Comparison of ENCODE assay signal across 13 mouse cellular contexts in the genomic region with DNA sequence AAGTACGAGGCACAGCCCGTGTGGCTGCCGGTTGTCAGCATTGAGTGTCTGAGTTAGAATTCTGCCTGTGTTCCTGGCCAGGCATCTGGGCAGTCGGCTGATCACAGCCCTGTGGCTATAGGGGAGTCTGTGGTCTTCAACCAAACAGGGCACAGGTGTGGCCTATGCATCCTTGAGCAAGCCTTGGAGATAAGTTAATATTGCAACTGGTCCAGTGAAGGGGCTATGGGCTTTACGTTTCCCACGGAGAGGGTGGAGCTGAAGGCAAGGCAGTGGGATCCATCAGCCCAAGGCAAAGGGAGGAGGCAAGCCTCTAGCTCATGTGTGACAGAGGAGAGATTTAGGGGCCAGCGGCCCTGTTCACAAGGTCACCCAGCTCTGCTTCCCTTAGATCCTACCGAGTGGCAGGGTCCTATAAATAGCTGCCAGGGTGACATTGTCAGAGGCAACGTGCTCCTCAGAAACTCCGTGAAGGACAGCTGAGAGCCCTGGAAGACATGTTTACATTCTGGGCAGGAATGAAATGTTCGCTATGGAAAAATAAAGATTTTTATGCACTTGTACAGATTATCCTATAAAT.
DNase-seq lines count a peak whose midpoint lies in the region; ATAC-seq and TF ChIP-seq lines count a peak whose summit lies in the region.
"Had no signal": no experiment of that assay in that cellular context is flagged by ENCODE, and none has a peak within 500 bp of the region (broad histone marks: within the 10 kb centered on the region; RNA-seq: fewer than 3 reads in every experiment).

No protein-coding gene starts in this region.

- WGBS in neural tube, embryonic 11.5 days: 67% methylated on average over 11 of the region's 11 CpGs
- WGBS in forebrain, embryonic 10.5 days: 64% methylated on average over 11 of the region's 11 CpGs
- 62% methylated on average over 11 of the region's 11 CpGs for WGBS in hindbrain, embryonic 12.5 days
- 63% methylated on average over 11 of the region's 11 CpGs for WGBS in midbrain, postnatal 0 days

- H3K27me3 ChIP-seq in neural tube, embryonic 11.5 days (ENCODE audit: control insufficient read depth, insufficient read depth, low read length): no peaks in the 10 kb centered on the region
- peaks cover 91% of the 10 kb centered on the region for H3K27me3 ChIP-seq in forebrain, embryonic 10.5 days (ENCODE audit: poor library complexity, severe bottlenecking)
- H3K27me3 ChIP-seq in hindbrain, embryonic 12.5 days: no peaks in the 10 kb centered on the region
- no peaks in the 10 kb centered on the region for H3K27me3 ChIP-seq in midbrain, postnatal 0 days (ENCODE audit: insufficient read depth, low read length)

- H3K9ac ChIP-seq in neural tube, embryonic 11.5 days (ENCODE audit: low read length): no peak overlapping the region
- no peak overlapping the region for H3K9ac ChIP-seq in hindbrain, embryonic 12.5 days
- H3K9ac ChIP-seq in midbrain, postnatal 0 days (replicated peaks; ENCODE audit: low read length, poor library complexity, severe bottlenecking): no peak overlapping the region

- H3K9me3 ChIP-seq in neural tube, embryonic 11.5 days (ENCODE audit: control insufficient read depth, low read length): no peaks in the 10 kb centered on the region
- no peaks in the 10 kb centered on the region for H3K9me3 ChIP-seq in forebrain, embryonic 10.5 days
- H3K9me3 ChIP-seq in hindbrain, embryonic 12.5 days (replicated peaks): no peaks in the 10 kb centered on the region
- no peaks in the 10 kb centered on the region for H3K9me3 ChIP-seq in midbrain, postnatal 0 days (ENCODE audit: low read length)

- no peak overlapping the region for H3K27ac ChIP-seq in neural tube, embryonic 11.5 days (ENCODE audit: low read depth, low read length)
- H3K27ac ChIP-seq in forebrain, embryonic 10.5 days: peak overlapping the region; percentile 75
- H3K27ac ChIP-seq in hindbrain, embryonic 12.5 days: peak overlapping the region; percentile 86
- peak overlapping the region; percentile 4; the same call in 1 of the 2 replicates for H3K27ac ChIP-seq in midbrain, postnatal 0 days (ENCODE audit: low read depth, low read length)

- TF ChIP-seq CTCF in midbrain, postnatal 0 days (IDR thresholded peaks at IDR 0.05): no peak

- DNase-seq in neural tube, embryonic 11.5 days (ENCODE audit: low spot score): peak; percentile 23
- DNase-seq in neural tube, embryonic 10.5 days (ENCODE audit: extremely low spot score, low spot score): no peak
- DNase-seq in forebrain, embryonic 10.5 days (ENCODE audit: extremely low spot score, low spot score): no peak
- no peak for DNase-seq in midbrain, postnatal 0 days (ENCODE audit: low spot score)
- DNase-seq in right cerebral cortex, postnatal 25 days: no peak
- no peak for DNase-seq in spleen, adult 18-20 months
- DNase-seq: gastrocnemius, postnatal 10 days; heart, postnatal 10 days; layer of hippocampus, postnatal 36 days; lung, postnatal 36 days; thymus, postnatal 14 days had no signal

- H3K4me3 ChIP-seq in neural tube, embryonic 11.5 days (ENCODE audit: low read depth, low read length): no peak overlapping the region
- peak overlapping the region; percentile 29 for H3K4me3 ChIP-seq in forebrain, embryonic 10.5 days
- no peak overlapping the region for H3K4me3 ChIP-seq in hindbrain, embryonic 12.5 days
- H3K4me3 ChIP-seq in midbrain, postnatal 0 days (ENCODE audit: low read depth, low read length): no peak overlapping the region
- H3K4me3 ChIP-seq: erythroblast, embryonic 14.5 days had no signal

- H3K4me2 ChIP-seq in neural tube, embryonic 11.5 days (ENCODE audit: low read depth): no peak overlapping the region
- H3K4me2 ChIP-seq in hindbrain, embryonic 12.5 days (replicated peaks): peak overlapping the region; percentile 27; the same call in 1 of the 2 replicates
- no peak overlapping the region for H3K4me2 ChIP-seq in midbrain, postnatal 0 days (ENCODE audit: low read depth, low read length, poor library complexity, severe bottlenecking)

- H3K36me3 ChIP-seq in neural tube, embryonic 11.5 days (ENCODE audit: control insufficient read depth, insufficient read depth, low read length): no peaks in the 10 kb centered on the region
- no peaks in the 10 kb centered on the region for H3K36me3 ChIP-seq in forebrain, embryonic 10.5 days (replicated peaks)
- H3K36me3 ChIP-seq in hindbrain, embryonic 12.5 days: no peaks in the 10 kb centered on the region
- no peaks in the 10 kb centered on the region for H3K36me3 ChIP-seq in midbrain, postnatal 0 days (ENCODE audit: insufficient read depth, low read length)

- H3K4me1 ChIP-seq in neural tube, embryonic 11.5 days (ENCODE audit: control insufficient read depth, insufficient read depth, low read length): peaks cover 9% of the 10 kb centered on the region; the same call in 1 of the 2 replicates
- peaks cover 57% of the 10 kb centered on the region for H3K4me1 ChIP-seq in forebrain, embryonic 10.5 days
- peaks cover 35% of the 10 kb centered on the region for H3K4me1 ChIP-seq in hindbrain, embryonic 12.5 days
- peaks cover 9% of the 10 kb centered on the region; the same call in 1 of the 2 replicates for H3K4me1 ChIP-seq in midbrain, postnatal 0 days (ENCODE audit: insufficient read depth, low read length)

- ATAC-seq in neural tube, embryonic 11.5 days (ENCODE audit: insufficient read depth, low FRiP score, low TSS enrichment): no peak
- ATAC-seq in hindbrain, embryonic 12.5 days (ENCODE audit: low FRiP score): peak; percentile 32; the same call in 1 of the 2 replicates
- no peak for ATAC-seq in midbrain, postnatal 0 days (ENCODE audit: low FRiP score)
